Mouse (Mus musculus) midbrain, embryonic 11.5 days (tissue): ENCODE measurements at regions not wholly inside any gene's neighbourhood (a gene's known extent, or its start where the extent isn't known, plus 50 kb on each side); places are given as distances from the start of the nearest gene placed in this dataset.

Experiments
- ATAC-seq: fragments of 200-750 bp; cut with Nextera tagmentation; 2 replicates; pipeline ENCODE4 v1.8.0; 2017; ENCODE audit warnings: moderate TSS enrichment, moderate library complexity; ENCODE audit not compliant: low FRiP score
- DNase-seq: peaks from one replicate; pipeline ENCODE4 v3.0.0; 2015; ENCODE audit warnings: low spot score; ENCODE audit errors: missing footprints
- H3K27ac ChIP-seq: fragments of 300-500 bp; sonication (generic); 2 replicates; pipeline ENCODE4 v1.5.1; 2014; ENCODE audit warnings: low read depth, low read length
- H3K27me3 ChIP-seq: fragments of 300-500 bp; sonication (generic); 2 replicates; pipeline ENCODE4 v1.6.1; 2014; ENCODE audit warnings: mild to moderate bottlenecking, low read length, moderate library complexity, mixed read lengths; ENCODE audit not compliant: control insufficient read depth, insufficient read depth
- H3K36me3 ChIP-seq: fragments of 300-500 bp; sonication (generic); 2 replicates; pipeline ENCODE4 v1.6.1; 2014; ENCODE audit warnings: mild to moderate bottlenecking, low read length, moderate library complexity, mixed read lengths; ENCODE audit not compliant: control insufficient read depth, insufficient read depth
- H3K4me1 ChIP-seq: fragments of 300-500 bp; sonication (generic); 2 replicates; pipeline ENCODE4 v1.6.1; 2014; ENCODE audit warnings: low read length; ENCODE audit not compliant: control insufficient read depth, insufficient read depth
- H3K4me2 ChIP-seq: fragments of 300-500 bp; sonication (generic); 2 replicates; pipeline ENCODE4 v1.6.1; 2014; ENCODE audit warnings: mild to moderate bottlenecking, moderate library complexity
- H3K4me3 ChIP-seq: fragments of 300-500 bp; sonication (generic); 2 replicates; pipeline ENCODE4 v1.5.1; 2014; ENCODE audit warnings: low read depth, low read length
- H3K9ac ChIP-seq: fragments of 300-500 bp; sonication (generic); 2 replicates; pipeline ENCODE4 v1.6.1; 2014; ENCODE audit warnings: low read length
- H3K9me3 ChIP-seq: fragments of 300-500 bp; sonication (generic); 2 replicates; pipeline ENCODE4 v1.6.1; 2016; ENCODE audit warnings: low read length; ENCODE audit not compliant: control insufficient read depth
- WGBS: fragments of 180-500 bp; shearing (Covaris S2); extraction: QIAGEN DNeasy Blood & Tissue Kit; methylation state at CpG from one replicate; pipeline ENCODE4 v1.1.7; 2014; 5-methylcytosine and 5-hydroxymethylcytosine counted together

DNA sequence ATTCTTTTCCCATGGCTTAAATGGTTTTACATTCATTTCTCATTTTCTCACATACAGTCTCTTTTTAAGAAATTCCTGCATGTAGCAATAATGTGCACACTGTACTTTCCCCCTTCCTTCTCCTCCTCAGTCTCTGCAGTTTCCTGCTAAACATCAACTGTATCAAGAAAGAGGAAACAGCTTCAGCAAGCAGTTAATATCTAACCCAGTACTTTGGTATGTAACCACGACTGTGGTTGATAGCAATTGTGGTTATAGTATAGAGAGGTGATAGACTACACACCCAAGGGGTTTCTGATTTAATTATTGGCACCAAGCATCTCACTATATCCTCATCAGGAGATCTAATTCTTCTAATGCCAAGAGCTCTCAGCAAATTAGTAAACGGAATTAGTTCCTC is 52.8 kb upstream of the Eci2 start:
- Histone ChIP-seq H3K36me3 (no peaks in the 10 kb centered on the region), H3K9me3 (no peaks in the 10 kb centered on the region), H3K9ac (no peak overlapping the region), H3K4me1 (no peaks in the 10 kb centered on the region), H3K27me3 (no peaks in the 10 kb centered on the region), H3K4me3 (no peak overlapping the region), H3K4me2 (no peak overlapping the region), H3K27ac (no peak overlapping the region)
- WGBS, result 78% methylated on average over 2 of the region's 2 CpGs
- DNase-seq (no peak), ATAC-seq (no peak)

DNA sequence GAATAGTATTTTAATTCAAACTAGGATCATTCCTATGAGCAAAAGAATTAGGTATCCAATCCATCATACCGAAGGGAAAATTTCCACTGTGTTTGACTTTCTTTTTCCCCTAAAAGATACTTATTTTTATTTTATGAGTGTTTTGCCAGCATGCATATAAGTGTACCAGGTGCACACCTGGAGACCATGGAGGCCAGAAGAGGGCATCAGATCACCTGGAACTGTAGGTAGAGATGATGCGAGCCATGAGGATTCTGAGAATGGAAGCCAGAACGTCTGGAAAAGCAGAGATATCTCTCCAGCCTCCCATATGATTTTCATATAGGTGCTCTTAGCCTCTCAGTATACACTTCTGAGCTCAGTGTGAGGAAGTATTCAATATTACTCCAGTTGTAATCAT is 58.5 kb upstream of the Eci2 start:
- Histone ChIP-seq H3K4me2 (no peak overlapping the region), H3K27ac (no peak overlapping the region), H3K4me1 (no peaks in the 10 kb centered on the region), H3K4me3 (no peak overlapping the region), H3K36me3 (no peaks in the 10 kb centered on the region), H3K27me3 (no peaks in the 10 kb centered on the region), H3K9ac (no peak overlapping the region), H3K9me3 (no peaks in the 10 kb centered on the region)
- DNase-seq (no peak), ATAC-seq (no peak)
- WGBS, result 76% methylated on average over 3 of the region's 3 CpGs

DNA sequence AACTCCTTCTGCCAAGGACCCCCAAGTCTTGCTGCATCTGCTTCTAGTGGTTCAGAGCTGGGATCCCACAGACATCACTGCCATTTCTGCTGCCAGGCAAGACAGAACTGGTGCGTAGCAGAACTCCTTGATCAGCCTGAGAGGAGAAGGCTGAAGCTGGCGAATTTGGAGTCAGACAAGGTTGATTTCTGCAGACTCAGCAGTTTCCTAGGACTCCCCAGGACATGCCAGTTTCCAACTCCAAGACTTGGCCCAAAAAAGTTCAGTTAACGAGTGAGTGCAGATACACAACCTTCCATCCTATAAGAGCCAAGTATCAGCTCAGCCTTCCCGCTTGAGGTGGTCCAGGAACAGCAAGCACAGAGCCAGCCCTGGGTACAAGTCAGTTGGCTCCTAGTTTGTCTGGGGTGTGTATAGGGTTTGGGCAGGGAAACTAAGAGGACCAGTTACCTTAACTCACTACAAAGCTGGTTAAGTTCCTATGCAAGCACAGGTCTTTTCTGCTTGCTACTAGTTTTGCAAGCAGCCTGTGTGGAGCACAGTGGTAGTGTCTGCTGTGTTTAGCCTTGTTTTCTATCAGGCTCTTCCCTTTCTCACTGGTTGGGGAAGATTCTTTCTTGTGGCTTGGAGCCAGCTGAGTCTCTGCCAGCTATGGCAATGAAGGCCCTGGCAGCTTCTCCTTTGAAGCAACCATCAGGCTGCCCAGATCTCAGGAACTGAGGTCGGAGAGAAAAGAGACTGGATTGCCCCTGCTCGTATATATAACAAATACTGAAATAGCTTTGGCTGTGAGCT is 60.5 kb upstream of the Eci2 start:
- WGBS, result 83% methylated on average over 6 of the region's 6 CpGs
- DNase-seq (no peak), ATAC-seq (no peak)

DNA sequence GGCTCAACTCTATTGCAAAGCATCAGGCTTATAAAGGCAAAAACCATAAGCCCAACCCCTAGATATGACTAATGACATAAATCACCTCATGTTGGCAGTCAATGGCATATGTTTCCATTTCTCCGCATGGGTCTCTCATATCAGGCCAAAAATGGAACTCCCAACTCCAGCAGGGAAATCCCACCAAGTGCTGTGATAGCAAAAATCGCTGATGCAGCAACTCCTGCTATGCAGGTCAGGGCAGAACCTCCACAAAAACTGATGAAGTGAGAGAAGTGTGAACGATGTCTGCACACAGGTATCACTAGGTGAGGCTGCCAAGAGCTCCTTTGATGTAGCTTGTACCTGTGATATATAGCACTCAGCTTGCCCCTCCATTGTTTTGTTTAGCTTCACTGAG is 64.3 kb upstream of the Eci2 start:
- H3K4me1 ChIP-seq, result no peaks in the 10 kb centered on the region
- H3K4me2 ChIP-seq, result no peak overlapping the region
- H3K9ac ChIP-seq, result no peak overlapping the region
- H3K27me3 ChIP-seq, result no peaks in the 10 kb centered on the region
- whole genome bisulfite sequencing, result 91% methylated on average over 3 of the region's 3 CpGs
- H3K27ac ChIP-seq, result no peak overlapping the region
- no peaks in the 10 kb centered on the region for H3K9me3 ChIP-seq
- ATAC-seq, result no peak
- no peak for DNase-seq
- H3K36me3 ChIP-seq, result no peaks in the 10 kb centered on the region
- H3K4me3 ChIP-seq, result no peak overlapping the region

More for the DNA sequence above, 60.5 kb upstream of the Eci2 start:
- Histone ChIP-seq H3K27me3 (no peaks in the 10 kb centered on the region), H3K9ac (no peak overlapping the region), H3K36me3 (no peaks in the 10 kb centered on the region), H3K4me2 (no peak overlapping the region), H3K27ac (no peak overlapping the region), H3K4me1 (no peaks in the 10 kb centered on the region), H3K9me3 (no peaks in the 10 kb centered on the region), H3K4me3 (no peak overlapping the region)

DNA sequence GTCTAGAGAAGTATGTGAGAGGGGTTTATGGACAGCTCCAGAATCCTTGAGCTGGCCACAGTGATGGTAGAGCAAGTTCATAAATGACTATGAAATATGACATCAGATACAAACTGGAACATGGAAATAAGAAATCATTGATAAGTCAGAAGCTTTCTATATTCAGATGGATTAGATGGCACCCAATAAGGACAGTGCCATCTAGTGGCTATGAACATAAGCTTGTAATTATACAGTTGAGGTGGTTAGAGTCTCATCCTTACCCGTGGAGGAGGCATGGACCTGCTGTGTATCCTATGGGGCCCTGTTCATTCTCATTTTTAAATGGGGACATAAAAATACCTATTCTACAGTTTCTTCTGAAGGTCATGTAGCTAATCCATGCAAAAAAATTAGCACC is 92.9 kb upstream of the Eci2 start:
- Histone ChIP-seq H3K4me3 (no peak overlapping the region), H3K27me3 (no peaks in the 10 kb centered on the region), H3K9ac (no peak overlapping the region), H3K36me3 (no peaks in the 10 kb centered on the region), H3K27ac (no peak overlapping the region), H3K4me1 (no peaks in the 10 kb centered on the region), H3K9me3 (no peaks in the 10 kb centered on the region), H3K4me2 (no peak overlapping the region)
- ATAC-seq, result no peak
- WGBS, result 40% methylated on average over 1 of the region's 1 CpGs
- no peak for DNase-seq

DNA sequence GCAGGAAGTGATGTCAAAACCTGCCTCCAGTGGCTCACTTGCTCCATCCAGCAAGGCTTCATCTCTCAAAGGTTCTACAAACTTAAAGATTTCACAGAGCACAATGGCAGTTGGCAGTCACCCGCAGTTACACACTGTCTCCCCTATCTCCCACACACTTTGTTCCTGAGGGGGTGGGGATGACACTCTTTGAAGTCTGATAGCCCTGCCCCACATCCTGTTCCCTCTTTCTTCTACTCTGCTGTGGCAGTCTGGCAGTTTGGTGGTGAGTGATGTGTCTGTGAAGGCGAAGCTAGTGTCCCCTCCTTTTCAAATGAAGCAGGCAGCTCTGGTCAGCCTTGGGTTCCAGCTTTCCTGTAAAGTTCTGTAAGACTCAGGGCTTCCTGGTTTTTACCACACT is 102.6 kb upstream of the Eci2 start:
- Histone ChIP-seq H3K4me3 (no peak overlapping the region), H3K27ac (no peak overlapping the region), H3K4me1 (no peaks in the 10 kb centered on the region), H3K4me2 (no peak overlapping the region), H3K36me3 (no peaks in the 10 kb centered on the region), H3K9ac (no peak overlapping the region), H3K9me3 (no peaks in the 10 kb centered on the region), H3K27me3 (no peaks in the 10 kb centered on the region)
- WGBS, result 73% methylated on average over 2 of the region's 2 CpGs
- DNase-seq (no peak), ATAC-seq (no peak)

DNA sequence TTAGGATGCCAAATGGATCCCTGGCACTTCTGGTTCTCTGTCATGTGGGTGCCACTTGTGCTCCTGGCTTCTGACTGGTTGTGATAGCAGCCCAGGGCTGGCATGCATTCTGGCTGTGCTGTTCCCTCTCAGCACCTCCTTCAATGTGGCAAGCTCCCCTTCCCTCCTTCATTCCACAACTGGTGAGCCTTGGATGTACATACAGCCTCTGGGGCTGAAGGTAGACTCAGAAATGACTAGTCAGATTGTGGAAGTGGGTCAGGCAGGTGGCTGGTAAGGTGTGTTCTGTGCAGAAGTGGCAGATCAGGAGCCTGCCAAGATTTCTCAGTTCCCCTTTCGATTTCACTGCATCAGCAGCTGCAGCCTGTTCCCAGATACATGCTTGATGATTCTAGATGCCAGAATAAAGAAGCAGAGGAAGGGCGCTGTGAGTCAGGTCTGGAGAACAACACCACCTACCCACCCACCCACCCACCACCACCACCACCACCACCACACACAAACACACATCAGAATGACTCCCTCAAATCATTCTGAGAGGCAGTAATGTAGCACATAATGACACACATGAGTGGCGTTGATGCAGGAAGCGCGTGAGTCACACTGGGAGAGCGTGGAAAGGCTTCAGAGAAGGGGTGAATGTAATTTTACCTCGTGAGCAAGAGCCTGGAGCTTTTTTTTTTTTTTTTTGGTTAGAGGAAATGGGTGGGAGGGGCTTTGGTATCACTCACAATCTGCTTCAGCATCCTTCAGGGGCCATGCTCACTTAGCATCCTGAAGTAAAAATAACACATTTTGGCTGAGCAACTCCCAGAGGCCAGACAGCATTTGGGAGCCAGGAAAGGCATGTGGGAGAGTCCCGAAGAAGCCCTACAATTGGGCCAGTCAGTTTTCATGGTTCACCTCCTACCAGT is 104.6 kb upstream of the Eci2 start:
- Histone ChIP-seq H3K27me3 (no peaks in the 10 kb centered on the region), H3K9ac (no peak overlapping the region), H3K27ac (no peak overlapping the region), H3K36me3 (no peaks in the 10 kb centered on the region), H3K4me2 (no peak overlapping the region), H3K4me1 (no peaks in the 10 kb centered on the region), H3K4me3 (no peak overlapping the region), H3K9me3 (no peaks in the 10 kb centered on the region)
- ATAC-seq, result no peak
- 84% methylated on average over 8 of the region's 8 CpGs for WGBS
- DNase-seq, result no peak

DNA sequence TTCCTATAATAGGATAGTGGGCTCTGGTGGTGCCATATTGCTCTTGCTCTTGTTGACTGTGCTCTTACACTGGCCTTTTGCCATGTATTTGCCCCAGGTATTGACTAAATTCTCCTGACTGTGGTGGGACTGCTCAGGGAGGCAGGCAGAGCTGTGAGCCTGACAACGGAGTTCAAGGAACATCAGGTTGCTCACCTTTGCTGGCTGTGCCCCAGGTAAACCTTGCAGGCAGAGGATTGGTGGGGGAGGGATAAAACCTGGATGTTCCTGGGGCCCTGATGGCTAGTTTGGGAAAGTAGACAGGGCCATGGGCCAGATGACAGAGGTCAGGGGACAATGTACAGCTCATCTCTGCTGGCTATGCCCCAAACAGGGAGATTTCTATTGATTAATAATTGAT is 124.7 kb upstream of the Eci2 start:
- no peaks in the 10 kb centered on the region for H3K9me3 ChIP-seq
- no peak overlapping the region for H3K4me3 ChIP-seq
- no peak overlapping the region for H3K9ac ChIP-seq
- 78% methylated on average over 1 of the region's 1 CpGs for WGBS
- DNase-seq (no peak), ATAC-seq (no peak)
- no peak overlapping the region for H3K4me2 ChIP-seq
- no peaks in the 10 kb centered on the region for H3K27me3 ChIP-seq
- H3K4me1 ChIP-seq, result no peaks in the 10 kb centered on the region
- H3K36me3 ChIP-seq, result no peaks in the 10 kb centered on the region
- H3K27ac ChIP-seq, result no peak overlapping the region

DNA sequence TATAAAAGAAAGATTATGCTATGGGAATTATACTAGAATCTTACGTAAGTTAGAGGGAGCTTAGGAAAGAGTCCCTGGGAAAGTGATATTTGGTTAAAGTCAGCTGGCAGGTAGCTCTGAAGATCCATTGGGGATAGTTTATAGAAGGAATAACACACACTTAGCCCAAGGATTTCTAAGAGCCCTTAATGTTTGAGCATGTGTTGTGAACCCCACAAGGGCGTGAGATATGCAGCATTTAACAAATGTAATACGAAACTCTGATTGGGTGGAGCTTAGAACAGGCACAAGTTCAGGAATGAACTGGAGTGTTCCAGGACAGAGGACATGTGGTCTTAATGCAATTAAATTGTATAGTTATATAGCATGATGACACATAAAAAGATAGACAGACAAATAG is 132.6 kb upstream of the Eci2 start:
- no peak overlapping the region for H3K27ac ChIP-seq
- peaks cover 5% of the 10 kb centered on the region; the same call in 1 of the 2 replicates for H3K4me1 ChIP-seq
- 74% methylated on average over 3 of the region's 3 CpGs for WGBS
- H3K36me3 ChIP-seq, result no peaks in the 10 kb centered on the region
- ATAC-seq (no peak), DNase-seq (no peak)
- H3K9me3 ChIP-seq, result no peaks in the 10 kb centered on the region
- H3K4me2 ChIP-seq, result no peak overlapping the region
- no peak overlapping the region for H3K9ac ChIP-seq
- no peaks in the 10 kb centered on the region for H3K27me3 ChIP-seq
- H3K4me3 ChIP-seq, result no peak overlapping the region
